Mouse (Mus musculus) megakaryocyte, embryonic 14.5 days (primary cell): ENCODE results near the gene Serhl. TPM values are rescaled to one million over a fixed set of nuclear protein-coding genes. Genes with fewer than 3 reads are reported as not detected.

Experiments used
- H3K27me3 ChIP-seq: replicated peaks from 2 replicates; pipeline ENCODE3; 2012; ENCODE audit warnings: inconsistent platforms
- H3K36me3 ChIP-seq: replicated peaks from 2 replicates; pipeline ENCODE3; 2012; ENCODE audit warnings: low read length, inconsistent platforms, mixed read lengths
- H3K4me1 ChIP-seq: 2 replicates; pipeline ENCODE4 v1.6.1; 2012; ENCODE audit warnings: inconsistent platforms
- H3K4me3 ChIP-seq: replicated peaks from 2 replicates; pipeline ENCODE3; 2012; ENCODE audit warnings: moderate library complexity, mild to moderate bottlenecking, inconsistent platforms
- H3K9me3 ChIP-seq: 2 replicates; pipeline ENCODE4 v1.6.1; 2012; ENCODE audit warnings: inconsistent platforms
- FLI1 ChIP-seq: IDR thresholded peaks from 2 replicates; pipeline ENCODE4 v1.6.1; 2012; ENCODE audit warnings: low read length, inconsistent platforms, mixed read lengths
- GATA1 ChIP-seq: IDR thresholded peaks from 3 replicates; pipeline ENCODE4 v1.6.1; 2012; ENCODE audit warnings: mixed read lengths, low read length, inconsistent platforms, borderline replicate concordance
- polyA plus RNA-seq: library from polyadenylated mRNA; stranded (reverse); fragments of >175 nt; gene quantifications from 2 replicates; pipeline ENCODE4 v1.2.3, GENCODE M21; 2012; ENCODE audit warnings: low replicate concordance; ENCODE audit not compliant: insufficient read depth

Gene Serhl
- polyA plus RNA-seq, 1 experiment: 4.7 TPM

DNA sequence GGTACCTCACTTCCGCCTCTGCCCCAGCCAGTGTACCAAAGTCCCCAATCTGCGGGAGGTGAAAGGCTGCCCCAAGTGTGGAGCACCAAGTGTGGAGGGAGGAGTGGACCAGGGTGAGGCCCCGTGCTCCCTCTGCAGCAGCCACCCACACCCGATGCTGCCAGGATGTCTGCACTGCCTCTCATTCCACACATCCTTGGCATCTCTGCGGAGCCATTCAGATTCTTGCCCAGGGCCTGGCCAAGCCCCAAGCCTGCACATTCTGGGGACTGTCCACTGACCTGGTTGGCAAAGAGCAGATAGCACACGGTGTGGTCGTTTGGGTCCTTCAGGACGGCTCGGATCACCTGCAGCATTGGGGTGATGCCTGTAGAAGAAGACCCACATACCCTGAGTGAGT lies 70.5 kb downstream of the Serhl start:
- Histone ChIP-seq H3K4me1 (peaks cover 69% of the 10 kb centered on the region), H3K36me3 (peaks cover 86% of the 10 kb centered on the region)
- TF ChIP-seq GATA1 (no peak), FLI1 (no peak)

DNA sequence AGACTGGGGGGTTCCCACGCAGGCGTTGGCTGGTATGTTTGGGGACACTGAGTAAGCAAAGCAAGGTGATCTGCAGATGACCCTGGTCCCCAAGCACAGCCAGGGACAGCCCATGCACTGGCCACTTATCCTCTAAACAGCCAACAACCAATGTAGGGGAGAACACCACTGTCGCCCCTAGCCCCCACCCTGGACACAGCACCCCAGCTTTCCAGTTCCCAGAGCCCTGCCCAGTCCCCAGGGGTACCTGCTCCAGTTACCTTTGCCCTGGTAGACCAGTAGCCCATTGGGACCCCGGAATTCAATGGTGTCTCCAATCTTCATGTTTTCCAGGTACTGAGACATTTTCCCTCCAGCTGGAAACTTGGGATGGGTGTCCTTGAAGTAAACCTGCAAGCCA lies 71.3 kb downstream of the Serhl start:
- Histone ChIP-seq H3K4me3 (no peak overlapping the region), H3K27me3 (no peaks in the 10 kb centered on the region), H3K36me3 (peaks cover 86% of the 10 kb centered on the region), H3K9me3 (no peaks in the 10 kb centered on the region), H3K4me1 (peaks cover 70% of the 10 kb centered on the region)
- no peak for TF ChIP-seq GATA1
- no peak for TF ChIP-seq FLI1

More for the DNA sequence above, 70.5 kb downstream of the Serhl start:
- no peaks in the 10 kb centered on the region for H3K9me3 ChIP-seq
- no peaks in the 10 kb centered on the region for H3K27me3 ChIP-seq
- H3K4me3 ChIP-seq: no peak overlapping the region

DNA sequence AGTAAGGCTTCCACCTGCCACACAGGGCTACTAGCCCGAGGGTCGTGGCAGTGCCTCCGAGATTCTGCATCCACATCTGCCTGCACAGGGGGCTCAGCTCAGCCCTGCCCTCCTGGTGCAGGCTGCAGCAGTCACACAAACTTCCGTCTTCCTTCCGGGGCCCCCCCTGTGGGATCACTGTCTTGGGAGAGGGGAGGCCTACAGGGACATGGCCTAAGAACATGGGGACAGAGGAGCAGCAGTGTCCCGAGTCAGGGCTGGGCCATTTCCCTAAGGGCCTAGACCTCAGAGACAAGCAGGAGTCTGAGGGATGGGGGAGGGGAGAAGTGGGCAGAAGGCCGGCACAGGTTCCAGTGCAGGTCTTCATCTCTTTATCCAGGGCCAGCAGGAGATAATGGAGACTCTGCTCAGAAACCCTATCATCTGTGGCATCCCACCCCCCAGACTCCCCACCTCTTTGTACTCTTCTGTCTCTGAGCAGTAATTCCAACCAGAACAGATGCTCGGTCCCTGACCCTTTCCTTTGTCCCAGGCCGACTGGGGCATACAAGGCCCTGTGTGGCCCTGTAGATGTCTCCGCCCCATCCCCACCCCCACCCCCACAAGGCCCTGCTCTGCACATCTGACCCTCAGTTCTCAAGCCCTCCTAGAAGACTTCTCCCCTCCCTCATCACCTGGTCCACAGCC lies 71.9 kb downstream of the Serhl start:
- TF ChIP-seq GATA1 (no peak), FLI1 (no peak)
- Histone ChIP-seq H3K4me3 (no peak overlapping the region), H3K4me1 (peaks cover 70% of the 10 kb centered on the region), H3K36me3 (peaks cover 86% of the 10 kb centered on the region), H3K27me3 (no peaks in the 10 kb centered on the region), H3K9me3 (no peaks in the 10 kb centered on the region)

DNA sequence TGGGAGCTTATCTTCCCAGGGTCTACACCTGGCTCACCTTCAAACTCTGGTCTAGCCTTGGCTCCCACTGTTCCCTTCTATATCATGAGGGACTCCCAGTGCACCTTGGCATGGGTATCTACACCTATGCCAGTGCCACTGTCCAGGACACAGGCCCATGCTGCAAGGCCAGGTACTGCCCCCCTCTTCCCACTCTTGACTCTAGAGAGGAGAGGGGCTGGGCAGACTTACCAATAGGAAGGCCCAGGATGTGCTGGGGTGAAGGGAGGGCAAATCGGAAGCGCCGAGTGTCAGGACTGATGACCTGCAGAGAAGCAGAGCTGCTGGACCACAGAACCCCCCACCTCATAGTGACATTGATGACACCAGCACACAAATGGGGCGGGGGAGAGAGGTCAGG lies 72.7 kb downstream of the Serhl start:
- no peaks in the 10 kb centered on the region for H3K9me3 ChIP-seq
- no peaks in the 10 kb centered on the region for H3K27me3 ChIP-seq
- H3K36me3 ChIP-seq: peaks cover 84% of the 10 kb centered on the region
- TF ChIP-seq FLI1: no peak
- no peak for TF ChIP-seq GATA1
- H3K4me1 ChIP-seq: peaks cover 75% of the 10 kb centered on the region
- no peak overlapping the region for H3K4me3 ChIP-seq

DNA sequence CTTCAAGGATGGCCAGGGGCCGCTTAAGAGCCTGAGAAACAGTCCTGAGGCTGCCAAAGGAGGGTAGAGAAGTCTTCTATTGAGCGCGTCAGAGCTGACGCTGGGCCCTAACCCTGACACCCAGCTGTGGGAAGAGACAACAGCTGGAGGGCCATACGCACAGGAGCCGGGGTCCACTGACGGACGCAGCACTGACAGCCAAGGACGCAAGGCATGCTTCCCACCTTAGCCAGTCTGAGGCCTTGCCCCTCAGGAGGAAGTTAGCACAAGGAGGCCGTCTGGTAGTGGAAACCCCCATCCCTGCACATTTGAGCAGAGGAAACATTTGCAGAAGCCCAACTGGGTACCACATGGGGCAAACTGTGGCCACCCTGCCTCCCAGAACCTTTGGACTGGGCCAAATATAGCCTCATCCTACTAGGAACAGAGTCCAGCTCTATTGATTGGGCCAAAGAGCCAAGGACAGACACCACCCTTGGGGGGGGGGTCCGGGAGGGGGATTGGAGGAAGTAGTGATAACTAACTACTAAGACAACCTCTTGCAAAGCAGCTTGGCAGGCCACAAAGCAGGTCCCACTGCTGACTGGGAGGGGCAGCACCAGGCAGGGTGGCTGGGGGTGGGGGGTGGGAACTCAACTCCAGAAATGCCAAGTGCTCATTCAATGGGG lies 73.6 kb downstream of the Serhl start:
- Histone ChIP-seq H3K4me1 (peaks cover 75% of the 10 kb centered on the region), H3K4me3 (no peak overlapping the region), H3K9me3 (no peaks in the 10 kb centered on the region), H3K27me3 (no peaks in the 10 kb centered on the region), H3K36me3 (peaks cover 84% of the 10 kb centered on the region)
- no peak for TF ChIP-seq GATA1
- TF ChIP-seq FLI1: no peak

DNA sequence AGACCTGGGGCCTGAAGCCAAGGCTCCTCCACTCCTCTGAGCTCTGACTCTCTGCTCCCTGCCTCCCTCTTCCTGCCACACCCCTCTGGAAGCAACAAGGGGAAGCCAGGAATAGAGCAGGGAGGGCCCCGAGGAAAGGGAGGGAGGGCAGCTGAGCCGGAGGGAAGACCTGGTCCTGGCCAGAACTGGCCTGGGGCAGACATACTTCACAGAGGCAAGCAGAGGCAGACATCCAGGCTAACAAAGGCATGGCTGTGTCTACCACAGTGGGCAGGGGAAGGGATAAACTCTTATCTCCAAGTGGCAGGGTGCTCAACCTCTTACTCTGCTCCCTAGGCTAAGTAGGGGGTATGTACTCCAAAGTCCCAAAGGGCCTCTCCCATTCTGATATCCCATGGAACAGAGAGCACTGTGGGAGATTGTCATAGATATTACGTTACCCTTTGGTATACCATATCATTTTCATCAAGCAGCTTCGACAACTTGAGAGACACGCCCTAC lies 75.7 kb downstream of the Serhl start:
- Histone ChIP-seq H3K4me3 (peak overlapping the region; percentile 78), H3K9me3 (no peaks in the 10 kb centered on the region), H3K27me3 (no peaks in the 10 kb centered on the region), H3K4me1 (peaks cover 78% of the 10 kb centered on the region), H3K36me3 (peaks cover 82% of the 10 kb centered on the region)
- no peak for TF ChIP-seq FLI1
- TF ChIP-seq GATA1: no peak

DNA sequence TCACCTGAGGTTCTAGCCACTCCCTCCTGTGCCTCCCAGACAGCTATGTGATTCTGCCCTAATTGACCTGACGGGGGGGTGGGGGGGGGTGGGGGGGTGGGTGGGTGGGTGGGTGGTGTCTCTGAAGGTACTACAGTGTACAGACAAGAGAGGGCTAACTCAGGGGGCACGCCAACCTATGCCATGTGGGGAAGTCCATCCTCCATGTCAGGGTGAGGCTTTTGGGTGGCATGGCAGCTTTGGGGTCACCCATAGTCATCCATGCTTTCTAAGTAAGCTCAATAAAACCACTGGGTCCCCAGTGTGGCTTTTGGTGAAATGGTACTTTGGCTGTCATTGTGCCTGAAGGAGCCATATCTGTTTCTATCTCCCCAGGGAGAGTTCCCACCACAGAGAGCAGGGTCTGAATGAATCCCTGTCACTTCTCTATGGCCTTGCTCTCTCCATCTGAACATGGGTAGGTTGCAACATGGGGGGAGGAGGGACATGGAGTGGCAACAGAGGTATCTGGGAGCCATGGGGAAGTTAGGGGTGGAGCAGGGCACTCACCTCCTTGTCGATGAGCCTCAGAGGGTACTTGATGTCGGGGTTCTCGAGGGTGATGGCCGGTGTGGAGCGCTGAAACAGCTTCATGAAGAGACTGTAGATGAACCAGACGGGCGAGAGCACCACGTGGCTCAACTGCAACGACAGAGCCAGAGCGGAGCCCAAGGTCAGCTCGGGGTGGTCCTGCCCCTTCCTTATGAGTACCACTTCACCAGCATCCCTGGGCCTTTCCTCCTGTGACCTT lies 76.4 kb downstream of the Serhl start:
- Histone ChIP-seq H3K36me3 (peaks cover 75% of the 10 kb centered on the region), H3K4me1 (peaks cover 83% of the 10 kb centered on the region), H3K4me3 (peak overlapping the region; percentile 78)

More for the DNA sequence above, 76.4 kb downstream of the Serhl start:
- TF ChIP-seq GATA1 (no peak), FLI1 (no peak)
- H3K9me3 ChIP-seq: no peaks in the 10 kb centered on the region
- H3K27me3 ChIP-seq: no peaks in the 10 kb centered on the region

Other genes starting within 250 kb of the Serhl start
- 4.5 and 7.5 TPM in 2 replicates for gene Tcf20, start 101.6 kb upstream of the Serhl start, polyA plus RNA-seq
- 3.8 and 7.7 TPM in 2 replicates for gene Nfam1, start 56.2 kb upstream of the Serhl start, polyA plus RNA-seq
- 23.5 and 59.4 TPM in 2 replicates for gene Rrp7a, start 33.3 kb downstream of the Serhl start, polyA plus RNA-seq
- gene Poldip3, start 59.9 kb downstream of the Serhl start, polyA plus RNA-seq: 69.1 and 81.7 TPM in 2 replicates
- gene Cyb5r3, start 83.1 kb downstream of the Serhl start, polyA plus RNA-seq: 127 and 215 TPM in 2 replicates
- not detected in 2 replicates for gene A4galt, start 162.3 kb downstream of the Serhl start, polyA plus RNA-seq